Mouse (Mus musculus) ES-Bruce4 (cell line): ENCODE results near the gene Cspg4. TPM values are rescaled to one million over a fixed set of nuclear protein-coding genes. Genes with fewer than 3 reads are reported as not detected.

Source experiments
- H3K27ac ChIP-seq: 2 replicates; pipeline ENCODE4 v1.5.1; 2012; ENCODE audit warnings: low read length, inconsistent platforms; ENCODE audit not compliant: insufficient read depth
- H3K27me3 ChIP-seq: 2 replicates; pipeline ENCODE4 v1.6.1; 2012; ENCODE audit warnings: mild to moderate bottlenecking, low read length, inconsistent platforms; ENCODE audit not compliant: control insufficient read depth, poor library complexity, insufficient read depth, severe bottlenecking
- H3K36me3 ChIP-seq: 2 replicates; pipeline ENCODE4 v1.6.1; 2012; ENCODE audit warnings: inconsistent platforms, mild to moderate bottlenecking, low read length, moderate library complexity; ENCODE audit not compliant: control insufficient read depth, poor library complexity, insufficient read depth, severe bottlenecking
- H3K4me1 ChIP-seq: one replicate; pipeline ENCODE4 v1.8.1; 2011; ENCODE audit warnings: low read length; ENCODE audit not compliant: control insufficient read depth, insufficient read depth
- H3K4me3 ChIP-seq: 2 replicates; pipeline ENCODE4 v1.5.1; 2011; ENCODE audit warnings: low read depth, mild to moderate bottlenecking, low read length
- H3K9ac ChIP-seq: 2 replicates; pipeline ENCODE4 v1.6.1; 2012; ENCODE audit warnings: low read depth, mild to moderate bottlenecking, inconsistent platforms; ENCODE audit not compliant: poor library complexity, severe bottlenecking
- H3K9me3 ChIP-seq: replicated peaks from 2 replicates; pipeline ENCODE4 v1.6.1; 2012; ENCODE audit warnings: mild to moderate bottlenecking, low read length, inconsistent platforms; ENCODE audit not compliant: control insufficient read depth, poor library complexity, insufficient read depth, severe bottlenecking
- CTCF ChIP-seq: IDR thresholded peaks from one replicate; pipeline ENCODE4 v1.8.1; 2011; ENCODE audit warnings: low read depth, low read length
- EP300 ChIP-seq: IDR thresholded peaks from 2 replicates; pipeline ENCODE4 v1.6.1; 2011; ENCODE audit warnings: low read depth, low read length; ENCODE audit not compliant: insufficient read depth
- POLR2A ChIP-seq: IDR thresholded peaks from one replicate; pipeline ENCODE4 v1.8.1; 2011; ENCODE audit warnings: low read length; ENCODE audit not compliant: insufficient read depth
- polyA plus RNA-seq: library from polyadenylated mRNA; stranded (reverse); fragments of >200 nt; gene quantifications from 2 replicates; pipeline ENCODE4 v1.2.4, GENCODE M21; 2011; ENCODE audit warnings: low read depth; ENCODE audit not compliant: missing spikeins, insufficient read depth, insufficient read length

Cspg4 gene
- polyA plus RNA-seq, 1 experiment, result 0.48 TPM

- no peaks in the 10 kb centered on the region for H3K9me3 ChIP-seq
- no peaks in the 10 kb centered on the region for H3K27me3 ChIP-seq
- no peak overlapping the region for H3K9ac ChIP-seq
- peaks cover 2% of the 10 kb centered on the region for H3K4me1 ChIP-seq
- no peak overlapping the region for H3K27ac ChIP-seq
- no peaks in the 10 kb centered on the region for H3K36me3 ChIP-seq
- H3K4me3 ChIP-seq, result no peak overlapping the region
- no peak for TF ChIP-seq POLR2A
- TF ChIP-seq CTCF, result no peak
- no peak for TF ChIP-seq EP300
These were observed 8.3 kb downstream of the Cspg4 start for GRCm38 (mm10) chr9:56873097-56873496.

- Histone ChIP-seq H3K27ac (no peak overlapping the region), H3K4me3 (no peak overlapping the region), H3K4me1 (peaks cover 2% of the 10 kb centered on the region), H3K9me3 (no peaks in the 10 kb centered on the region), H3K27me3 (no peaks in the 10 kb centered on the region), H3K9ac (no peak overlapping the region), H3K36me3 (no peaks in the 10 kb centered on the region)
- TF ChIP-seq EP300 (no peak), CTCF (no peak), POLR2A (no peak)
These were observed 12.0 kb downstream of the Cspg4 start for GRCm38 (mm10) chr9:56876784-56877183.

GRCm38 (mm10) chr9:56877284-56877683 lies 12.5 kb downstream of the Cspg4 start:
- TF ChIP-seq EP300, result 0 out of 2 replicates have a peak, but pooled peaks have one; percentile 36
- no peak for TF ChIP-seq CTCF
- Histone ChIP-seq H3K9me3 (no peaks in the 10 kb centered on the region), H3K27me3 (no peaks in the 10 kb centered on the region), H3K27ac (no peak overlapping the region), H3K36me3 (no peaks in the 10 kb centered on the region), H3K4me3 (no peak overlapping the region), H3K9ac (no peak overlapping the region), H3K4me1 (peaks cover 2% of the 10 kb centered on the region)

GRCm38 (mm10) chr9:56880790-56881189 lies 16.0 kb downstream of the Cspg4 start:
- Histone ChIP-seq H3K9me3 (no peaks in the 10 kb centered on the region), H3K27ac (no peak overlapping the region), H3K9ac (no peak overlapping the region), H3K36me3 (no peaks in the 10 kb centered on the region), H3K27me3 (no peaks in the 10 kb centered on the region), H3K4me1 (peaks cover 2% of the 10 kb centered on the region), H3K4me3 (no peak overlapping the region)
- TF ChIP-seq EP300, result no peak
- TF ChIP-seq CTCF, result no peak
- no peak for TF ChIP-seq POLR2A

- H3K4me3 ChIP-seq, result no peak overlapping the region
- peaks cover 2% of the 10 kb centered on the region for H3K4me1 ChIP-seq
- H3K27me3 ChIP-seq, result no peaks in the 10 kb centered on the region
- no peak overlapping the region for H3K27ac ChIP-seq
- no peak overlapping the region for H3K9ac ChIP-seq
- no peaks in the 10 kb centered on the region for H3K9me3 ChIP-seq
- H3K36me3 ChIP-seq, result no peaks in the 10 kb centered on the region
- TF ChIP-seq CTCF (no peak), EP300 (no peak), POLR2A (no peak)
These were observed 16.8 kb downstream of the Cspg4 start for GRCm38 (mm10) chr9:56881539-56882082.

GRCm38 (mm10) chr9:56882283-56882682 lies 17.4 kb downstream of the Cspg4 start:
- Histone ChIP-seq H3K4me3 (no peak overlapping the region), H3K9me3 (no peaks in the 10 kb centered on the region), H3K27me3 (no peaks in the 10 kb centered on the region), H3K9ac (no peak overlapping the region), H3K4me1 (no peaks in the 10 kb centered on the region), H3K36me3 (no peaks in the 10 kb centered on the region), H3K27ac (no peak overlapping the region)
- TF ChIP-seq EP300 (no peak), CTCF (no peak), POLR2A (no peak)
